Mouse (Mus musculus): ENCODE measurements at regions not wholly inside any gene's neighbourhood (a gene's known extent, or its start where the extent isn't known, plus 50 kb on each side); places are given as distances from the start of the nearest gene placed in this dataset.

DNA sequence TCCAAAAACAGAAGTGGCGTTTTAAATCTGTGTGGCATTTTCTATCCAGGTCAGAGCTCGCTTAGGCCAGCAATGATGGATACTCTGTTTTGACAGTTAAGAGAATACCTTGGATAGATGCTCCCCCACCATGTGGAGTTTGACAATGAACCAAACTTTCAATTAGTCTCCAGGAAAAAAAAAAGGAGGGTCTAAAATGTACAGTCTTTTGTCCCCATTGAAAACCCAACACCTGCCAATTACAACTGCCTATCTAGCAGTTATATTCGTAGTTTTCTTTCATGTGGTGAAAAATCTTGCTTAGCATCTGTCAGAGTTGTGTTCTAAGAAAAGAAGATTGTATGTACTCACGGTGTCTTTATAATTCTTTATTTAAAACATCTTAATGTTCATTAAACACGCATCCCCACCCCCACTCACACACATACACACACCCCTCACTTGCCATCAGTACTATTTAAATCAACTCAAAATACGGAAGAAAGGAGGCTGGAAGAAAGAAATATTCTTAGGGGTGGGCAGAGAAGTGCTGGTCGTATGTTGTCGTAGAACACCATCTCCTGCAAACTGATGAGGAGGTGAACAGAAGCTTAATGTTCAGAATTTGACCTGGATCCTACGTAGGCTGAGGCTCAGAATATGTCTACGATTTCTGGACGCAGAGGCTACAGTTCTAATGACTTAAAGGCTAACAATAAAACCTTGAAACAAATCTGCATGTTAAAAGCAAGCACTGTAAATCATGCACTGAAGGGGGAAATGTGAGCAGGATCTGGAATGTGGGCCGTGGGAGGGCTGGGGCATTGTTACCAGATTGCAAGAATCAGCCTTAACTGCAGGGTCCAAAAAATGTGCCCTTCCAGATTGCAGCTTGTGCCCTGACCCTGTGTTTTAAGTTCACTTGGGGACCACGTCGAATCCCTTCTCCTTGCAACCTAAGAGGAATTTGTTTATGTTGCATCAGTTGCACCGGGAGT is 147.2 kb upstream of the Hhip start:
- no peak overlapping the region for H3K4me3 ChIP-seq (ENCODE audit: control insufficient read depth in 1 of 2, insufficient read depth in 1 of 2, low read depth in 1 of 2, low read length in 2 of 2)
- H3K4me2 ChIP-seq (ENCODE audit: low read length) = no peak overlapping the region
- no peaks in the 10 kb centered on the region for H3K9me3 ChIP-seq (ENCODE audit: control insufficient read depth, low read length)
- no peaks in the 10 kb centered on the region for H3K36me3 ChIP-seq (ENCODE audit: control insufficient read depth, insufficient read depth, low read length)
- 73% methylated on average over 15 of the region's 15 CpGs for WGBS
- ATAC-seq (ENCODE audit: insufficient number of reproducible peaks, insufficient read depth, low FRiP score, low read depth) = no peak
- H3K27ac ChIP-seq (replicated peaks in 1 of 2; ENCODE audit: control insufficient read depth in 1 of 2, insufficient read depth in 1 of 2, low read depth in 2 of 2, low read length in 2 of 2) = no peak overlapping the region
- no peak overlapping the region for H3K9ac ChIP-seq (ENCODE audit: low read length)
- H3K4me1 ChIP-seq (ENCODE audit: control insufficient read depth in 2 of 2, insufficient read depth in 2 of 2, low read length in 2 of 2) = no peaks in the 10 kb centered on the region
- H3K27me3 ChIP-seq (ENCODE audit: control insufficient read depth, insufficient read depth, low read length) = no peaks in the 10 kb centered on the region

- H3K27me3 ChIP-seq (ENCODE audit: control insufficient read depth, insufficient read depth, low read length) = no peaks in the 10 kb centered on the region
- 51% methylated on average over 4 of the region's 4 CpGs for WGBS
- H3K36me3 ChIP-seq (ENCODE audit: control insufficient read depth, insufficient read depth, low read length) = no peaks in the 10 kb centered on the region
- no peak overlapping the region for H3K4me2 ChIP-seq (ENCODE audit: low read length)
- no peak overlapping the region for H3K4me3 ChIP-seq (ENCODE audit: control insufficient read depth in 1 of 2, insufficient read depth in 1 of 2, low read depth in 1 of 2, low read length in 2 of 2)
- no peak overlapping the region for H3K9ac ChIP-seq (ENCODE audit: low read length)
- H3K4me1 ChIP-seq (ENCODE audit: control insufficient read depth in 2 of 2, insufficient read depth in 2 of 2, low read length in 2 of 2) = no peaks in the 10 kb centered on the region
- H3K27ac ChIP-seq (replicated peaks in 1 of 2; ENCODE audit: control insufficient read depth in 1 of 2, insufficient read depth in 1 of 2, low read depth in 2 of 2, low read length in 2 of 2) = no peak overlapping the region
- H3K9me3 ChIP-seq (ENCODE audit: control insufficient read depth, low read length) = no peaks in the 10 kb centered on the region
- ATAC-seq (ENCODE audit: insufficient number of reproducible peaks, insufficient read depth, low FRiP score, low read depth) = no peak
These were observed 146.2 kb upstream of the Hhip start for GRCm38 (mm10) chr8:80203769-80204677.

DNA sequence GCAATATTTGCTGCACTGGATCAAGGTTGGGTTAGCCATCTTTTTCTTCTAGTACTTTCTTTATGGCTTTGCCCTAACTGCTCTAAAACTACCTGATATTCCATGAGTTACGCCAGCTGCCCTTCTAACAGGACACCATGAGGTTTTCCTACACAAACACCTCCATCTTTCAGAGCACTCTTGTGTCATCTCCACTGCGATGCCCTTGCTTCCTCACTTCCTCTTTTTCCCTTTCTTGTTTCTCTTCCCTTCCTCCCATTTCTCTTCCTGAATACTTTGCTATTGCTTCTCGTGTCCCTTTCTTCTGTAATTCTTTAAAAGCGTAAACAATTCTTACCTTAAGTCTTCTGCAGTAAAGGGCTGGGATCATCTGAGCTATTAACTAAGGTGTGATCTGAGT is 139.9 kb upstream of the Hhip start:
- H3K36me3 ChIP-seq (ENCODE audit: control insufficient read depth, insufficient read depth, low read length) = no peaks in the 10 kb centered on the region
- no peaks in the 10 kb centered on the region for H3K4me1 ChIP-seq (ENCODE audit: control insufficient read depth in 2 of 2, insufficient read depth in 2 of 2, low read length in 2 of 2)
- H3K27me3 ChIP-seq (ENCODE audit: control insufficient read depth, insufficient read depth, low read length) = no peaks in the 10 kb centered on the region
- H3K9ac ChIP-seq (ENCODE audit: low read length) = no peak overlapping the region
- no peak overlapping the region for H3K27ac ChIP-seq (replicated peaks in 1 of 2; ENCODE audit: control insufficient read depth in 1 of 2, insufficient read depth in 1 of 2, low read depth in 2 of 2, low read length in 2 of 2)
- no peak overlapping the region for H3K4me3 ChIP-seq (ENCODE audit: control insufficient read depth in 1 of 2, insufficient read depth in 1 of 2, low read depth in 1 of 2, low read length in 2 of 2)
- WGBS = 78% methylated on average over 4 of the region's 4 CpGs
- H3K4me2 ChIP-seq (ENCODE audit: low read length) = no peak overlapping the region
- H3K9me3 ChIP-seq (ENCODE audit: control insufficient read depth, low read length) = no peaks in the 10 kb centered on the region
- no peak for ATAC-seq (ENCODE audit: insufficient number of reproducible peaks, insufficient read depth, low FRiP score, low read depth)

GRCm38 (mm10) chr8:80190510-80190908 is 132.7 kb upstream of the Hhip start:
- Histone ChIP-seq H3K4me2 (ENCODE audit: low read length) (no peak overlapping the region), H3K4me1 (ENCODE audit: control insufficient read depth in 2 of 2, insufficient read depth in 2 of 2, low read length in 2 of 2) (no peaks in the 10 kb centered on the region), H3K9me3 (ENCODE audit: control insufficient read depth, low read length) (no peaks in the 10 kb centered on the region), H3K27me3 (ENCODE audit: control insufficient read depth, insufficient read depth, low read length) (no peaks in the 10 kb centered on the region), H3K36me3 (ENCODE audit: control insufficient read depth, insufficient read depth, low read length) (no peaks in the 10 kb centered on the region), H3K9ac (ENCODE audit: low read length) (no peak overlapping the region), H3K27ac (replicated peaks in 1 of 2; ENCODE audit: control insufficient read depth in 1 of 2, insufficient read depth in 1 of 2, low read depth in 2 of 2, low read length in 2 of 2) (no peak overlapping the region), H3K4me3 (ENCODE audit: control insufficient read depth in 1 of 2, insufficient read depth in 1 of 2, low read depth in 1 of 2, low read length in 2 of 2) (no peak overlapping the region)
- ATAC-seq (ENCODE audit: insufficient number of reproducible peaks, insufficient read depth, low FRiP score, low read depth) = no peak
- 70% methylated on average over 4 of the region's 4 CpGs for WGBS

GRCm38 (mm10) chr8:80189797-80190509 is 132.1 kb upstream of the Hhip start:
- no peak for ATAC-seq (ENCODE audit: insufficient number of reproducible peaks, insufficient read depth, low FRiP score, low read depth)
- H3K4me2 ChIP-seq (ENCODE audit: low read length) = no peak overlapping the region
- H3K9ac ChIP-seq (ENCODE audit: low read length) = no peak overlapping the region
- no peak overlapping the region for H3K27ac ChIP-seq (replicated peaks in 1 of 2; ENCODE audit: control insufficient read depth in 1 of 2, insufficient read depth in 1 of 2, low read depth in 2 of 2, low read length in 2 of 2)
- no peaks in the 10 kb centered on the region for H3K27me3 ChIP-seq (ENCODE audit: control insufficient read depth, insufficient read depth, low read length)
- no peaks in the 10 kb centered on the region for H3K36me3 ChIP-seq (ENCODE audit: control insufficient read depth, insufficient read depth, low read length)
- no peak overlapping the region for H3K4me3 ChIP-seq (ENCODE audit: control insufficient read depth in 1 of 2, insufficient read depth in 1 of 2, low read depth in 1 of 2, low read length in 2 of 2)
- 75% methylated on average over 10 of the region's 10 CpGs for WGBS
- no peaks in the 10 kb centered on the region for H3K9me3 ChIP-seq (ENCODE audit: control insufficient read depth, low read length)
- no peaks in the 10 kb centered on the region for H3K4me1 ChIP-seq (ENCODE audit: control insufficient read depth in 2 of 2, insufficient read depth in 2 of 2, low read length in 2 of 2)

- Histone ChIP-seq H3K9ac (ENCODE audit: low read length) (no peak overlapping the region), H3K9me3 (ENCODE audit: control insufficient read depth, low read length) (no peaks in the 10 kb centered on the region), H3K27me3 (ENCODE audit: control insufficient read depth, insufficient read depth, low read length) (no peaks in the 10 kb centered on the region), H3K4me2 (ENCODE audit: low read length) (no peak overlapping the region), H3K27ac (replicated peaks in 1 of 2; ENCODE audit: control insufficient read depth in 1 of 2, insufficient read depth in 1 of 2, low read depth in 2 of 2, low read length in 2 of 2) (no peak overlapping the region), H3K4me1 (ENCODE audit: control insufficient read depth in 2 of 2, insufficient read depth in 2 of 2, low read length in 2 of 2) (no peaks in the 10 kb centered on the region), H3K36me3 (ENCODE audit: control insufficient read depth, insufficient read depth, low read length) (no peaks in the 10 kb centered on the region), H3K4me3 (ENCODE audit: control insufficient read depth in 1 of 2, insufficient read depth in 1 of 2, low read depth in 1 of 2, low read length in 2 of 2) (no peak overlapping the region)
- 50% methylated on average over 4 of the region's 4 CpGs for WGBS
- no peak for ATAC-seq (ENCODE audit: insufficient number of reproducible peaks, insufficient read depth, low FRiP score, low read depth)
These were observed 127.5 kb upstream of the Hhip start for GRCm38 (mm10) chr8:80185286-80185685.

GRCm38 (mm10) chr8:80168688-80169087 is 110.9 kb upstream of the Hhip start:
- WGBS = 63% methylated on average over 9 of the region's 9 CpGs
- H3K4me2 ChIP-seq (ENCODE audit: low read length) = no peak overlapping the region

More at GRCm38 (mm10) chr8:80168688-80169087, 110.9 kb upstream of the Hhip start:
- no peaks in the 10 kb centered on the region for H3K9me3 ChIP-seq (ENCODE audit: control insufficient read depth, low read length)
- no peak overlapping the region for H3K27ac ChIP-seq (replicated peaks in 1 of 2; ENCODE audit: control insufficient read depth in 1 of 2, insufficient read depth in 1 of 2, low read depth in 2 of 2, low read length in 2 of 2)
- H3K4me3 ChIP-seq (ENCODE audit: control insufficient read depth in 1 of 2, insufficient read depth in 1 of 2, low read depth in 1 of 2, low read length in 2 of 2) = no peak overlapping the region
- no peaks in the 10 kb centered on the region for H3K4me1 ChIP-seq (ENCODE audit: control insufficient read depth in 2 of 2, insufficient read depth in 2 of 2, low read length in 2 of 2)
- no peak for ATAC-seq (ENCODE audit: insufficient number of reproducible peaks, insufficient read depth, low FRiP score, low read depth)
- H3K27me3 ChIP-seq (ENCODE audit: control insufficient read depth, insufficient read depth, low read length) = no peaks in the 10 kb centered on the region
- H3K36me3 ChIP-seq (ENCODE audit: control insufficient read depth, insufficient read depth, low read length) = no peaks in the 10 kb centered on the region
- no peak overlapping the region for H3K9ac ChIP-seq (ENCODE audit: low read length)
